Mouse (Mus musculus) lung, postnatal 10 days (tissue): ENCODE results near the gene Cep162.

Source experiments
- DNase-seq: peaks from one replicate; pipeline ENCODE4 v3.0.0; 2021

Gene Cep162

DNA sequence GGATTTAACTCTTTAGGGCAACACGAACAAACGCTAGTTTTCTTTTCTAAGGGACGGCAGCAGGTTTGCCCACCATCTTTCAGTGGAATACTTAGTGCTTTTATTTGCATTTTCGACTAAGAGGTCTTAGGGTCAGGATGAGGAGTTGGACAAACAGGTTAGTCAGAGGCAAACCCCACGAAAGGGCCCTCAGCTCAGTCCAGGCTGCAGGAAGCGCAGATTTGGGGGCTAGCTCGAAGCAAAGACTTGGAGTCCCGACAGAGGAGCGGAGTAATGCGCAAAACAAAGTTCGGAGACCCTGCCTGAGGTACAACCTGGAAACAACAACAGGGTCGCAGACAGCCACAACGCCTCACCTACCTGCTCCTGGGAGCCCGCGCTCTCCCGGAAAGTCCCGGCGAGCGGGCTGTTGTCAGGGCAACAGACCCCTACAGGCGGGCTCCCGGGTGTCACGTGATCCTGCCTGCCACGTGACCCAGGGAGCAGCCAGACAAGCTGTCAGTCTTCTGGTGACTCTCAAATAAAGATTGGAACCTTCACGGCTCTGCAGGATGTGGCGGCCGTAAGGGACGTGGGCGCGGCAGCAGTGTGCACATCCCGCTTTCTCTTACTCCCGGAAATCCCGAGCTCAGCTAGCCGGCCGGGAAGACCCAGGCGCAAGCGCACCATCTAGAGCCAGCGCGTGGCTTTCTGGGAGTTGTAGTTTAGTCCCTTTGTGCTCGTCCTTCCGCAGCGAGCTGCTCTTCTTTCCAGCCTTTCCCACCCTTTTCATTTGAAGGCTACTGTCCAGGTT lies at the start of gene Cep162:
Gene Cep162 (minus strand): TSS at position 634 of the 793 bp plus-strand sequence.
- DNase-seq, result peak; percentile 91

GRCm38 (mm10) chr9:87303196-87303595 lies 47.9 kb upstream of the Cep162 start:
- DNase-seq, result no peak

GRCm38 (mm10) chr9:87298900-87299299 lies 43.6 kb upstream of the Cep162 start:
- DNase-seq, result no peak

DNA sequence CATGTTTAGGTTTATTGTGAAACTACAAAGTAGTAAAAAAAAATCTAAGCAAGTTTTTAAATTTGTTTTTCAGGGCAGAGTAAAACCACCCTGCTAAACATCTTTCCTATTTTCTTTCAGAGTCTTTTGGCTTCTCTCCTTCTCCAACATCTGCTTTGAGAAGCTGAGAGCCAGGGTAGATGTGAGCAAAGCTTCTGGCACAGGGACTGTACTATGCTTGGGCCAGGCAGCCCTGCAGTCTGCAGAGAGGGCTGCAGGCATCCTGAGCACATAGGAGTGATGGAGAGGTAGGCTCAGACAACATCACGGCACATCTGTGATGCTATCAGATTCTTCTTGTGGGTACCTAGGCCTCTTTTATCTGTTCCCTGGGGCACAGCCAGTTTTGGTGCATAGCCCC lies 42.2 kb upstream of the Cep162 start:
- DNase-seq, result no peak

GRCm38 (mm10) chr9:87255696-87256030 lies 327 bp upstream of the Cep162 start:
- DNase-seq, result no peak

DNA sequence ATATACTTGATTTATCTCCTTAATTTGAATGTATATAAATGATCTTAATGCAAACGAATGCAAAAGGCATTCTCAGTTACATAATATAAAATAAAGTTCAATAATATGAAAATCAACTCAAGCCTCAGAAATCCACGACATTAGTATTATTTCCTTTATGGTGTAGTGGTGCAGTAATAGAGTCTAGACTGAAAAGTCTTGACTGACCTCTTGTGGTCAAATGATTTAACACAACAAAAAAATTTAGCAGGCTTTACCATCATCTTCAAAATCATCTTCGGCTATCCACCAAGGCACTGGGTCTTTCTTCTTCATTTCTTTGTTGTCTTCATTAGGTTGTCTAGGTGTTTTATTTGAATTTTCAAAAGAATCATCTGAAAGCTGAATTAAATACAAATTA lies 7.2 kb downstream of the Cep162 start:
- peak; percentile 8 for DNase-seq

DNA sequence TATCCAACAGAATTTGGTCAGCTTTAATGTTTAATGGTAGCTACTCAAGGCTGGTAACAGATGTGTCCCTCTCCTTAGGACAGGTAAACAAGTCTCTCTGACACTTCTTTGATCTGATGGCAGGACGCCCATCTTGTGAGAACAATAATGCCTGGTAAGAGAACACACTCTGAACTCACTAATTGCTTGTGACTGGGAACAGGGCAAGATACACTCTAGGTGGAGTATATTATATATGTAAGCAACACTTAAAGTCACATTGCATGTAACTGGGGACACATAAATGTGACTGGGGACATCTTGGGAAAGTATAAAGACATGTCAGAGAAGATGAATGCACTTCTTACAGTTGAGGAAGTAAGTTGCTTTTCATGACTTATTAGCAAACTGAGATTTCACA lies 7.7 kb downstream of the Cep162 start:
- DNase-seq, result no peak

- DNase-seq, result no peak
Observed at GRCm38 (mm10) chr9:87213204-87213603, 42.1 kb downstream of the Cep162 start.

DNA sequence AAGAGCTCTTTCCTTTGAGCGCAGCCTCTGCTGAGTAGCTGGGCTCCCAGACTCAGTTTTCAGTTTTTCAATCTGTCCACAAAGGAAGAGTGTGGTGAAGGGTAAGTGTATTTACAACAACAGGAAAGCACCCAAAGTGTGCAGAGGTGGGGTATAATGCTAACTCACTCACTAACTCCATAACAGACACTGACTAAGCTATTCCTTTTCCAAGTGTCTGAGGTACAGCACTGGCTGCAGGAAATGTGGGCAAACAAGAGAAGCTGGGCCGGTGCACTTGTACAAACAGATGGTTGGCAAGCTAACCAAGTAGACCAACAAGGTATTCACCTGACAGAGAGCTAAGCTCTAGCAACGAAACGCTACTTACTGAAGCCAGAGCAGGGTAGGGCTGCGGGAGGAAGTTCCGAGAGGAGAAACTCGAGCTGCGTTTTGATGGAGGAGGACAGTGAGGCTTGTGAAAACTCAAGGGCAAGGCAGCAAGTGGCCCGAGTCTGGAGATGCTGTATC lies 44.5 kb downstream of the Cep162 start:
- no peak for DNase-seq

DNA sequence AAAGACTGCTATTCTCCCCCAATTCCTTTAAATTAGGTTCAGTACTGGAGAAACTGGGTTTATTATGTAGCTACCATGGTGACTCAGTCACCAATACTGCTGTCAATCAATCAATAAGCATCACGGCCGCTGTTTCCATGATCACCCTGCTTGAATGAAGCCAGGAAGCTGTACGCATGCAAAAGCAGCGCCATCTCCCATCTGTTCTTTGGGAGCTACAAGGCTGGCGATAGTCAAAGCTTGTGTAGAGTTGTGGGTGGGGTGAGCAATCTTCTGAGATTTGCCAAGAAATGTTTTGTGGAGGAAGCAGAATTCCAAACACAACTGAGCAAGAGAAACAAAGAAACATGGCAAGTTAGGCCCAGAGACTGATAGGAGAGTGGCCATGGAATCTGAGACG lies 52.9 kb downstream of the Cep162 start:
- no peak for DNase-seq

GRCm38 (mm10) chr9:87200919-87201318 lies 54.4 kb downstream of the Cep162 start:
- DNase-seq, result no peak

- no peak for DNase-seq
Observed at GRCm38 (mm10) chr9:87200426-87200825, 54.9 kb downstream of the Cep162 start.

DNA sequence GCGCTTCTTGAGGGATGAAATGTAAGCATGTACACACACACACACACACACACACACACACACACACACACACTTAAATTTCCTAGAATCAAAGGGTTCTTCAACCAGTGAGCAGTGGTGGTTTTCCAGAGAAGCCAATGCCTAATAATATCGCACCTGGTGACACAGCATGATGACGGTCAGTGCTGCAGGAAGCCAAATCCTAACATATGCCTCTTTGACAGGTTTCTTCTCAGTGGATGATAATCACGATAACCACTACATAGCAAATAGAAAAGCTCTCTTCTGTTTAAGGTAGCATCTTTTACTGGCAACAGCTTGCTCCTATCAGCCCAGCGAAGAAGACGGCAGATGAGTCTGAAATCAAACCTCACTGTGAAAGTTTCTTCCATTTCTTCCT lies 57.3 kb downstream of the Cep162 start:
- no peak for DNase-seq

DNA sequence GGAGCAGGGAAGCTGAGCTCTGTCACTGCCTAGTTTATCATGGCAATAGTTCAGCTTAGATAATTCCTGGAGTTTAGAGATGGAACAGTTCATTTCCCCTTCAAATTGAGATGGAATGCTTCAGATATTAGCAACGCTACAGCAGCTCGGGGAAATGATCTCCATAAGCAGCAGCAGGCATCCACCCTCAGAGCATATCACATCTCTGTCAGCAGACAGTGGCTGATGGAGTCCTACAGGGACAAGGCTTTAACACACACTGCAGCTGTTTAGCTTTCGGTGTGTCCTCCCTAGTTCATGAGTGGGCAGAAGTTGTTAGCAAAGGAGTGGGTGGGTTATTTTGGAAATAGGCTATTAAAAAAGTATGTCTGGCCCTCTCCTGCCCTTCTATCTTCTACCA lies 58.1 kb downstream of the Cep162 start:
- no peak for DNase-seq

DNA sequence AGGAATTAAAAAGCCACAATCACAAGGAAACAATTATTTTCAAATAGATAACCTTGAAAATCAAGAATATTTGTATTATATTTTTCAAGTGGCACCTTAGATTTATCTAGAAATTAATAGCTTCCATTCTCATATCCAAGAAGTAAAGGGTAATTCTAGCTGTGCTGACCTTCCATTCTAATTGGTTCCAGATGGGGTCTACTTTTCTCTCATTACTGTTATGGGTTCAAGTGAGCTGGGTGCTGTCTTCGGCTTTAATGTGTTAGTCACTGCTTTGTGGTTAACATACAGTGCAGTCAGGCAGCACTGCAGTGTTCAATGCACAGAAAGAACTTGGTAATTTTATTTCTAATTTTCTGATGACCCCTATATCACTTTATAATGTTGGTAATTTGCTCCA lies 61.6 kb downstream of the Cep162 start:
- no peak for DNase-seq

- DNase-seq, result no peak
Observed at GRCm38 (mm10) chr9:87187336-87187735, 68.0 kb downstream of the Cep162 start.

DNA sequence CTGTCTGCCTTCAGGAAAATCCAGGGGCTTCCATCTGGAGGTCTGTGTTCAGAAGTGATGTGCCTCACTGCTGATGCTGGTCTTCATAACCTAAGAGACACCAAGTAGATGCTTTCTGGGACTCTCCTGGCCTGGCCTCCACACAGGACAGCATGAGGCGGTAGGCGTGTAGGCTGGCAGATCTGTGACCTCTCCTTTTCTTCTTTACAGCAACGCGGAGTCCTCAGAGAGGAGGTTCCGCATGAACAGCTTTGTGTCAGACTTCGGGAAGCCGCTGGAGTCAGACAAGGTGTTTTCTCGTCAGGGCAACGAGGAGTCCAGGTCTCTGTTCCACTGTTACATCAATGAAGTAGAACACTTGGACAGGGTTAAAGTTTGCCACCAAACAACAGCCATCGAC lies 73.1 kb downstream of the Cep162 start:
- DNase-seq, result no peak

DNA sequence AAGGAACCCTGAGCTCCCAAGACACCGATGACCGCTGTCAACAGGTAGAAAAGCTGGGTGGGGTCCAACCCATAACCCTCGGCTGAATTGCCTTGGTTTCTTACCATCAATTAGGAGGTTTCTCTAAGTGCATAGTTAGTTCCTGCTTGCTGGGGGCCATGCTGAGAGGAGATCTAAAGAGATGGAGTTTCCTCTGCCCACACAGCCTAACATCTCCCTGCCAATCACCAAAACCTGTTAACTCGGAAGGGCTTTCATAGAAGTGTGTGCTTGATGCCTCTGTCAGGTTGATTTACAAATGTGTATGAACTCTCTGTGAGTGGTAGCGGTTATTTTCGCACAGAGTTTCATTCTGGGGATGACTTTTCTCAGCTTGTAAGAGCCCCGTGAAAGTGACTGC lies 76.8 kb downstream of the Cep162 start:
- no peak for DNase-seq

- no peak for DNase-seq
Observed at GRCm38 (mm10) chr9:87171517-87171916, 83.8 kb downstream of the Cep162 start.

- DNase-seq, result no peak
Observed at GRCm38 (mm10) chr9:87170891-87171290, 84.4 kb downstream of the Cep162 start.

DNA sequence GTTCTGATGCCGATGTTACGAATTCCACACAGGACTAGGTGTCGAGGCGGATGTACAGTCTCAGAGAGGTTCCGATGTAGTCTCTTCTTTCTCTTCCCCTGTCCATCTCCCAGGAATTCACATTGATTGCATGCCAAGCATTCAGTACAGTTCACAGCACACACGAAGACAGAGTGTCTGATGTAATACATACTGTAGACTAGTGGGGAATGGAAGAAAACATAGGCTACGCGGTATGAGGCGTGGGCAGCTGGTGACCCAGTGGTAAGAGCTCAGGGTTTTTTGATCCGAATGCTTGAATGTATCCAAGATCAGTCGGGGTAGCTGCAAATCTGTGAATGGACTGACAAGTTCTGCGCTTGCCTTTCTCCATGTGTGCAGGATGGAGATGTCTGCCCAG lies 86.2 kb downstream of the Cep162 start:
- no peak for DNase-seq

DNA sequence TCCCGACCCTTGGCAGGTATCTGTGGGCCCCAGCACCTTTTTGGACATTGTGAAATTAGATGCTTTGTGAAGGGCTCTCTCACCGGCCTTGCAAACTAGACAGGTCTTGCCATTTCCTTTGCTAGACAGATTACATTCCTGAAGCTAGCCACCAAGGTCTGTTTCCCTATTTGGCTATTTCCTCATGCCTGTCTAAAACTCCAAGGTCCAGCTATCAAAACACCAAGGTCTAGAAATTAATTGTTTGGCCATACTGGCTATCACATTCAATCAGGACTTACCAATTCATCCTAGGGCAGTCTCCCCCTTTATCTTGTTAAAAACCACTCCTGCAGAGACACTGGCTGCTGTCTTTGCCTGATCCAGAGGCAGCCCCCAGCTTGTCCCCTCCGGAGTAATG lies 87.3 kb downstream of the Cep162 start:
- no peak for DNase-seq

DNA sequence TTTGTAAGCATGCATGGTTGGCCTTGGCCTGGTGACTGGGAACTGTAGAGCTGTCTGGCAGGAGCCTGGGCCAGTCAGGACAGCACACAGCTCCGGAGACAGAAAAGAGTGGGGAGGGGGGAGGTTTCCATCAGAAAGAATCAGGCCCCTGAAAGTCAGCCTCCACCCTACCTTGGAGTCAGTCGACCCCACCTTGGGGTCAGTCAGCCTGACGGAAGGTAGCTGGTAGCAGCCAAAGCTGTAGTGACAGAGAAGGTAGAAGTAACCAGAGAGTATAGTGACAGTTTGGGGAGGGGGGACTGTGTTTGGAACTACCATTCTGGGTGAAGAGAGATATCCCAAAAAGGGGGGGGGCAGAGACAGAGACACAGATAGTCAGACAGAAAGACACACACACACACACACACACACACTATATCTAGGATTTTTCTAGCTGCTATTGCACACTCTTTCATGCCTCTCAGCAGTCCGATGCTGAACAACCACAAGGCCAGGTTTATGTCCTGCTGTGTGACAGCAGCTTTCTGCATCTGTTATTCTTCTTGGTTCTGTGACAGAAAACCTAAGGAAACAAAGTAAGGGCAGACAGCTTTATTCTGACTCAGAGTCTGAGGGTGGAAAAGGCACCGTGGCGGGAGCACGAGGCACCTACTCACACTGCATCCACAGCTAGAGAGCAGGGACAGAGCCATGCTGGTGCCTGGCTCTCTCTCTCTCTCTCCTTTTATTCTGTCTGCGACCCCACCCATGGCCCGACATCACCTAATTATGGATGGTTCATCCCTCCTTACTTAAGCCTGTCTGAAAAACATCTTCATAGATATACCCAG lies 88.1 kb downstream of the Cep162 start:
- DNase-seq, result no peak

DNA sequence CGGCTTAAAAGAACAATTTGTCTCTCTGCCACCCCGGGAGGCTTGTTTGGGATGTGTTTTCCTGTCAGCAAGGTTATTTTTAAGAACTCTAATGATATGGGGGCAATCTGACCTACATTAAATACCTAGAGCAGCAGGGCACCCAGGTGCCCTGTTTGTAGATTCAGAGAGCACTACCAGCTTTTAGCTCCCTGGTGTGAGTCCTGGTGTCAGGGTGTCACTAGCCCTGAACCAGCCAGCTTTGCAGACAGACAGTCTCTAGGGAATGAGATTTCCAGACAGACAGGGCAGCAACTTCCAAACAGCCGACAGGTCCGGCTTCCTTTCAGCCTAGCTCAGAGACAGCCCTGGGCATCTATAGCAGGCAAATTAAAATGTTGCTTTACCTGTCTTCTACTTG lies 92.8 kb downstream of the Cep162 start:
- DNase-seq, result no peak
